Mouse (Mus musculus) hindbrain, embryonic 12.5 days (tissue): ENCODE measurements at regions not wholly inside any gene's neighbourhood (a gene's known extent, or its start where the extent isn't known, plus 50 kb on each side); places are given as distances from the start of the nearest gene placed in this dataset.
"Not testable (repeated sequence)": the region's sequence is repeated elsewhere in the genome, so short reads cannot be mapped to it uniquely, and the experiment has no call there.

Experiments
- ATAC-seq: fragments of 200-750 bp; cut with Nextera tagmentation; 2 replicates; pipeline ENCODE4 v1.8.0; 2017; ENCODE audit warnings: moderate TSS enrichment; ENCODE audit not compliant: low FRiP score
- H3K27ac ChIP-seq: fragments of 300-500 bp; sonication (generic); 2 replicates; pipeline ENCODE4 v1.5.1; 2016; ENCODE audit warnings: mild to moderate bottlenecking
- H3K27me3 ChIP-seq: fragments of 300-500 bp; sonication (generic); 2 replicates; pipeline ENCODE4 v1.6.1; 2016; ENCODE audit warnings: mild to moderate bottlenecking
- H3K36me3 ChIP-seq: fragments of 300-500 bp; sonication (generic); 2 replicates; pipeline ENCODE4 v1.6.1; 2016; ENCODE audit warnings: mild to moderate bottlenecking
- H3K4me1 ChIP-seq: fragments of 300-500 bp; sonication (generic); 2 replicates; pipeline ENCODE4 v1.6.1; 2016
- H3K4me2 ChIP-seq: fragments of 300-500 bp; sonication (generic); replicated peaks from 2 replicates; pipeline ENCODE4 v1.6.1; 2016; ENCODE audit warnings: mild to moderate bottlenecking
- H3K4me3 ChIP-seq: fragments of 300-500 bp; sonication (generic); 2 replicates; pipeline ENCODE4 v1.5.1; 2016; ENCODE audit warnings: mild to moderate bottlenecking
- H3K9ac ChIP-seq: fragments of 300-500 bp; sonication (generic); 2 replicates; pipeline ENCODE4 v1.6.1; 2016; ENCODE audit warnings: mild to moderate bottlenecking, moderate library complexity
- H3K9me3 ChIP-seq: fragments of 300-500 bp; sonication (generic); replicated peaks from 2 replicates; pipeline ENCODE4 v1.6.1; 2016; ENCODE audit warnings: mild to moderate bottlenecking
- WGBS: fragments of 180-500 bp; shearing (Covaris S2); methylation state at CpG from one replicate; pipeline ENCODE4 v1.1.7; 2016; 5-methylcytosine and 5-hydroxymethylcytosine counted together

- 75% methylated on average over 3 of the region's 3 CpGs for WGBS
- no peak overlapping the region for H3K9ac ChIP-seq
- no peak overlapping the region for H3K4me3 ChIP-seq
- no peaks in the 10 kb centered on the region for H3K36me3 ChIP-seq
- H3K27me3 ChIP-seq, result no peaks in the 10 kb centered on the region
- no peaks in the 10 kb centered on the region for H3K9me3 ChIP-seq
- no peak for ATAC-seq
- no peak overlapping the region for H3K4me2 ChIP-seq
- H3K27ac ChIP-seq, result no peak overlapping the region
- H3K4me1 ChIP-seq, result no peaks in the 10 kb centered on the region
Measured at GRCm38 (mm10) chr2:100918122-100918521, 706.4 kb upstream of the Rag2 start.

GRCm38 (mm10) chr2:100919537-100920212 lies 704.8 kb upstream of the Rag2 start:
- no peak for ATAC-seq
- Histone ChIP-seq H3K9ac (no peak overlapping the region), H3K4me2 (no peak overlapping the region), H3K27me3 (no peaks in the 10 kb centered on the region), H3K36me3 (no peaks in the 10 kb centered on the region), H3K9me3 (no peaks in the 10 kb centered on the region), H3K4me3 (no peak overlapping the region), H3K4me1 (no peaks in the 10 kb centered on the region), H3K27ac (no peak overlapping the region)
- WGBS, result 88% methylated on average over 1 of the region's 1 CpGs

- H3K9me3 ChIP-seq, H3K9ac ChIP-seq, H3K27me3 ChIP-seq, H3K4me2 ChIP-seq, H3K4me3 ChIP-seq, H3K27ac ChIP-seq, H3K4me1 ChIP-seq, ATAC-seq, H3K36me3 ChIP-seq: not testable (repeated sequence)
- 50% methylated on average over 3 of the region's 3 CpGs for WGBS
Measured at GRCm38 (mm10) chr2:100948632-100949031, 675.9 kb upstream of the Rag2 start.

- Histone ChIP-seq H3K9me3 (no peaks in the 10 kb centered on the region), H3K27ac (no peak overlapping the region), H3K4me1 (no peaks in the 10 kb centered on the region), H3K4me3 (no peak overlapping the region), H3K27me3 (no peaks in the 10 kb centered on the region), H3K9ac (no peak overlapping the region), H3K4me2 (no peak overlapping the region), H3K36me3 (no peaks in the 10 kb centered on the region)
- WGBS, result 92% methylated on average over 1 of the region's 1 CpGs
- no peak for ATAC-seq
Measured at GRCm38 (mm10) chr2:100959412-100959811, 665.1 kb upstream of the Rag2 start.

GRCm38 (mm10) chr2:100964584-100964983 lies 659.9 kb upstream of the Rag2 start:
- Histone ChIP-seq H3K9ac (no peak overlapping the region), H3K27me3 (no peaks in the 10 kb centered on the region), H3K36me3 (no peaks in the 10 kb centered on the region), H3K4me1 (no peaks in the 10 kb centered on the region), H3K4me3 (no peak overlapping the region), H3K9me3 (no peaks in the 10 kb centered on the region), H3K27ac (no peak overlapping the region), H3K4me2 (no peak overlapping the region)
- no peak for ATAC-seq
- WGBS, result 92% methylated on average over 2 of the region's 2 CpGs

GRCm38 (mm10) chr2:100977202-100977601 lies 647.3 kb upstream of the Rag2 start:
- no peak for ATAC-seq
- H3K4me3 ChIP-seq, result no peak overlapping the region
- no peak overlapping the region for H3K27ac ChIP-seq
- H3K4me1 ChIP-seq, result no peaks in the 10 kb centered on the region
- H3K9me3 ChIP-seq, result no peaks in the 10 kb centered on the region
- H3K4me2 ChIP-seq, result no peak overlapping the region
- no peaks in the 10 kb centered on the region for H3K27me3 ChIP-seq
- H3K9ac ChIP-seq, result no peak overlapping the region
- H3K36me3 ChIP-seq, result no peaks in the 10 kb centered on the region

- ATAC-seq, result no peak
- WGBS, result 52% methylated on average over 1 of the region's 1 CpGs
- H3K27ac ChIP-seq, result no peak overlapping the region
- H3K4me1 ChIP-seq, result no peaks in the 10 kb centered on the region
- no peaks in the 10 kb centered on the region for H3K36me3 ChIP-seq
- no peaks in the 10 kb centered on the region for H3K9me3 ChIP-seq
- no peak overlapping the region for H3K4me2 ChIP-seq
- no peak overlapping the region for H3K4me3 ChIP-seq
- no peaks in the 10 kb centered on the region for H3K27me3 ChIP-seq
- H3K9ac ChIP-seq, result no peak overlapping the region
Measured at GRCm38 (mm10) chr2:100982362-100982761, 642.2 kb upstream of the Rag2 start.

- H3K4me2 ChIP-seq, result no peak overlapping the region
- no peaks in the 10 kb centered on the region for H3K4me1 ChIP-seq
- H3K4me3 ChIP-seq, result no peak overlapping the region
- 94% methylated on average over 3 of the region's 3 CpGs for WGBS
- H3K9me3 ChIP-seq, result no peaks in the 10 kb centered on the region
- no peaks in the 10 kb centered on the region for H3K36me3 ChIP-seq
- H3K27ac ChIP-seq, result no peak overlapping the region
- H3K9ac ChIP-seq, result no peak overlapping the region
- no peak for ATAC-seq
- H3K27me3 ChIP-seq, result no peaks in the 10 kb centered on the region
Measured at GRCm38 (mm10) chr2:101015353-101015752, 609.2 kb upstream of the Rag2 start.

GRCm38 (mm10) chr2:101019384-101019783 lies 605.1 kb upstream of the Rag2 start:
- no peak for ATAC-seq
- 92% methylated on average over 2 of the region's 2 CpGs for WGBS
- Histone ChIP-seq H3K4me3 (no peak overlapping the region), H3K4me2 (no peak overlapping the region), H3K27me3 (no peaks in the 10 kb centered on the region), H3K9ac (no peak overlapping the region), H3K27ac (no peak overlapping the region), H3K36me3 (no peaks in the 10 kb centered on the region), H3K4me1 (no peaks in the 10 kb centered on the region), H3K9me3 (no peaks in the 10 kb centered on the region)

- 77% methylated on average over 2 of the region's 2 CpGs for WGBS
- Histone ChIP-seq H3K27ac (no peak overlapping the region), H3K4me1 (no peaks in the 10 kb centered on the region), H3K4me2 (no peak overlapping the region), H3K9ac (no peak overlapping the region), H3K36me3 (no peaks in the 10 kb centered on the region), H3K27me3 (no peaks in the 10 kb centered on the region), H3K9me3 (no peaks in the 10 kb centered on the region), H3K4me3 (no peak overlapping the region)
- no peak for ATAC-seq
Measured at GRCm38 (mm10) chr2:101021515-101021914, 603.0 kb upstream of the Rag2 start.

GRCm38 (mm10) chr2:101043050-101043449 lies 581.5 kb upstream of the Rag2 start:
- Histone ChIP-seq H3K36me3 (no peaks in the 10 kb centered on the region), H3K9ac (no peak overlapping the region), H3K4me3 (no peak overlapping the region), H3K4me1 (no peaks in the 10 kb centered on the region), H3K9me3 (no peaks in the 10 kb centered on the region), H3K4me2 (no peak overlapping the region), H3K27me3 (no peaks in the 10 kb centered on the region), H3K27ac (no peak overlapping the region)
- no peak for ATAC-seq
- 90% methylated on average over 3 of the region's 3 CpGs for WGBS

GRCm38 (mm10) chr2:101062939-101063338 lies 561.6 kb upstream of the Rag2 start:
- WGBS, result 67% methylated on average over 4 of the region's 4 CpGs
- ATAC-seq, result no peak
- H3K9me3 ChIP-seq, result no peaks in the 10 kb centered on the region
- no peaks in the 10 kb centered on the region for H3K4me1 ChIP-seq
- no peak overlapping the region for H3K9ac ChIP-seq
- no peak overlapping the region for H3K4me3 ChIP-seq
- no peaks in the 10 kb centered on the region for H3K27me3 ChIP-seq
- no peaks in the 10 kb centered on the region for H3K36me3 ChIP-seq
- H3K4me2 ChIP-seq, result no peak overlapping the region
- no peak overlapping the region for H3K27ac ChIP-seq

- Histone ChIP-seq H3K9me3 (no peaks in the 10 kb centered on the region), H3K4me2 (no peak overlapping the region), H3K36me3 (no peaks in the 10 kb centered on the region), H3K27ac (no peak overlapping the region), H3K27me3 (no peaks in the 10 kb centered on the region), H3K9ac (no peak overlapping the region), H3K4me3 (no peak overlapping the region), H3K4me1 (no peaks in the 10 kb centered on the region)
- ATAC-seq, result no peak
Measured at GRCm38 (mm10) chr2:101074990-101075389, 549.5 kb upstream of the Rag2 start.
